Mouse (Mus musculus): ENCODE results near the gene Sipa1l1. TPM values are rescaled to one million over a fixed set of nuclear protein-coding genes. Genes with fewer than 3 reads are reported as not detected.

The Sipa1l1 gene
- total RNA-seq (2014; rRNA removed), result 22.9 and 24.3 TPM in 2 replicates
- 7.6 and 8.2 TPM in 2 replicates for polyA plus RNA-seq (2015; fragmentation: Nextera tagmentation; extraction: Ambion mirVana)

- no peaks in the 10 kb centered on the region for H3K27me3 ChIP-seq (ENCODE audit: insufficient read depth, low read length)
Measured at GRCm38 (mm10) chr12:82168820-82169533, at the start of gene Sipa1l1. TSS of gene Sipa1l1 (plus strand) at chr12:82169320.

DNA sequence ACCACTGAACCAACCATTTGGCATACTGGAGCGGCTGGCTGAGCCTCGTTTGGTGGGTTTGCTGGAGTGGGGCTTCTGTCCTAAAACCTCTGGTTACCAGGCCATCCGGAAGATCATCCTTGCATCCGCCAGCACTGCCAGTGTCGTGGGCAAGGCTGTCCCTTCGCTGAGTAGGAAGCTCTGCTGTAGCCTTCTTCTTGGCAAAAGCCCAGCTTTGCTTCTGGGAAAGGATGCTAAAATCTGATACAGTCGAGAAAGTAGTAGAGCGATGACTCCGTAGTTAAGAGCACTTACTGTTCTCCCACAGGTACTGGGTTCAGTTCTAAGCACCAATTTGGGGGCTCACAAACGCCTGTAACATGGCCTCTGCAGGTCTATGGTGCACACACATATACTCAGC lies 47.2 kb upstream of the Sipa1l1 start:
- H3K27me3 ChIP-seq (ENCODE audit: insufficient read depth, low read length), result no peaks in the 10 kb centered on the region
- DNase-seq (ENCODE audit: low spot score) (peak; percentile 29), ATAC-seq (no peak)
- H3K36me3 ChIP-seq (ENCODE audit: insufficient read depth, low read length), result no peaks in the 10 kb centered on the region
- no peaks in the 10 kb centered on the region for H3K9me3 ChIP-seq (ENCODE audit: low read length)
- TF ChIP-seq CTCF (IDR thresholded peaks at IDR 0.05; ENCODE audit: low read depth), result no peak
- no peak overlapping the region for H3K9ac ChIP-seq (replicated peaks; ENCODE audit: low read length)
- no peak overlapping the region for H3K4me2 ChIP-seq (ENCODE audit: low read depth, low read length)
- H3K27ac ChIP-seq, result no peak overlapping the region
- H3K4me3 ChIP-seq (ENCODE audit: low read length), result no peak overlapping the region
- H3K4me1 ChIP-seq (ENCODE audit: insufficient read depth, low read length), result no peaks in the 10 kb centered on the region
- WGBS, result 67% methylated on average over 10 of the region's 10 CpGs

More at GRCm38 (mm10) chr12:82168820-82169533, at the start of gene Sipa1l1:
- peak within 1 kb of the TSS; percentile 100 for H3K4me2 ChIP-seq (ENCODE audit: low read depth, low read length)
- peaks cover 17% of the 10 kb centered on the region for H3K4me1 ChIP-seq (ENCODE audit: insufficient read depth, low read length)
- H3K4me3 ChIP-seq (ENCODE audit: low read length), result peak within 1 kb of the TSS; percentile 82
- peak; percentile 47 for TF ChIP-seq CTCF (IDR thresholded peaks at IDR 0.05; ENCODE audit: low read depth)
- WGBS, result under 1% methylated on average over 41 of the region's 43 CpGs
- H3K27ac ChIP-seq, result peak within 1 kb of the TSS; percentile 90
- peak; percentile 96 for ATAC-seq
- H3K36me3 ChIP-seq (ENCODE audit: insufficient read depth, low read length), result no peaks in the 10 kb centered on the region
- H3K9ac ChIP-seq (replicated peaks; ENCODE audit: low read length), result peak within 1 kb of the TSS; percentile 89
- H3K9me3 ChIP-seq (ENCODE audit: low read length), result no peaks in the 10 kb centered on the region
- peak; percentile 98 for DNase-seq (ENCODE audit: low spot score)

DNA sequence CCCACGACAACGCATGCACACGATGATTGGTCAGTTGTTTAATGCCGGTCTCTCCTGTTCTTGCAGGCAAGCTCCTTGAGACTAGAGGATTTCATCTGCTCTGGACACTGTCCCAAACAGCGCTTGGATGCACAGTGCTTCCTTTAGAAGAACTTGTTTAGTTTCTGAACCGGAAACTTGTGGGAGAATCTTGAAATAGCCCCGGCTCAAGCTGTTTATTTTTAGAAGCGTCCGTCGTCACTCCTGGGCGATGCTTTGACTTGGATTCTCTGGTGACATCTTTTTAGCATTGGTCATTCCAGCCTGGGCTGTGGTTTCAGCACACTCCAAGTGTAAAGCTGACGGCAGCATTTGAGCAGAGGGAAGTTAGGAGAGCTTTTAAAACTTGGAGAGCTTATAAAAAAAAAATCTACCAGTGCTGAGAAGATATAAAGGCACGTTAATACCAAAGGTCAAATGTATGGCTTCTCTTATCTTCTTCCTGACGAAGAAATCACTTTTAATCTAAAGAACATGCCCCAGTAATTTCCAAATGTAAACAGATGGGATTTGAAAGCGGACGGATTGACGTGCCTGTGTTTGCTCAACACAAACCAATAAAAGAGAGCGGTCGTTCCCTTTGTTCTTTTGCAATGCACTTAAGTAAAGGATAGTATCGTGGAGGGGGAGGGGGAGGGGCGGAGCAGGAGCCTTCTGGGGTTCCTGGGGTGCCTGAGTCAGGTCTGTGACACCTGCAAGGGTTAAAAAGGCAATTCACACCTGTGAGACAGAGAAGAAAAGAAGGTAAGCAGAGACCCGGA lies 46.5 kb upstream of the Sipa1l1 start:
- no peak for DNase-seq (ENCODE audit: low spot score)
- no peak for TF ChIP-seq CTCF (IDR thresholded peaks at IDR 0.05; ENCODE audit: low read depth)
- no peaks in the 10 kb centered on the region for H3K27me3 ChIP-seq (ENCODE audit: insufficient read depth, low read length)
- no peak overlapping the region for H3K9ac ChIP-seq (replicated peaks; ENCODE audit: low read length)
- H3K4me2 ChIP-seq (ENCODE audit: low read depth, low read length), result peak overlapping the region; percentile 11; the same call in 1 of the 2 replicates
- 32% methylated on average over 22 of the region's 22 CpGs for WGBS
- no peak overlapping the region for H3K4me3 ChIP-seq (ENCODE audit: low read length)
- H3K27ac ChIP-seq, result no peak overlapping the region
- H3K36me3 ChIP-seq (ENCODE audit: insufficient read depth, low read length), result no peaks in the 10 kb centered on the region
- H3K4me1 ChIP-seq (ENCODE audit: insufficient read depth, low read length), result no peaks in the 10 kb centered on the region
- no peaks in the 10 kb centered on the region for H3K9me3 ChIP-seq (ENCODE audit: low read length)
- no peak for ATAC-seq

DNA sequence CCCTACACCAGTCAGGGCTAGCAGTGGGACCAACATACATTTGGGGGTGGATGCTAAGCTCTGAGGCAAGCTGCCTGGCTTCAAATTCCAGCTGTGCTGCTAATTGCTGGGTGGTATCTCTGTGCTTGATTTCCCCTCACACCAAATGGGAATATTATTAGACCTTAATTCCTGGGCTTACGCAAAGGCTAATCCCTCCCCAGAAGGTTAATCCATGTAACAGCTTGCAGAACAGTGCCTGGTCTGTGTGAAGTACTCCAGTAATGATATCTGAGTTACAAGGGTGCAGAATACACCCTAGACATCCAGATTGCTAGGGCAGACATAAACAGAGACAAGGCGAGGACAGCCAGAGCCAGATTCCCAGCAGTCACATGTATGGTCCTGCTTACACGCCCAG lies 42.3 kb upstream of the Sipa1l1 start:
- Histone ChIP-seq H3K4me2 (ENCODE audit: low read depth, low read length) (no peak overlapping the region), H3K4me3 (ENCODE audit: low read length) (no peak overlapping the region), H3K27me3 (ENCODE audit: insufficient read depth, low read length) (no peaks in the 10 kb centered on the region), H3K4me1 (ENCODE audit: insufficient read depth, low read length) (no peaks in the 10 kb centered on the region), H3K9ac (replicated peaks; ENCODE audit: low read length) (no peak overlapping the region), H3K36me3 (ENCODE audit: insufficient read depth, low read length) (no peaks in the 10 kb centered on the region), H3K9me3 (ENCODE audit: low read length) (no peaks in the 10 kb centered on the region), H3K27ac (no peak overlapping the region)
- DNase-seq (ENCODE audit: low spot score), result no peak
- TF ChIP-seq CTCF (IDR thresholded peaks at IDR 0.05; ENCODE audit: low read depth), result no peak
- no peak for ATAC-seq
- WGBS, result 72% methylated on average over 3 of the region's 3 CpGs

- Histone ChIP-seq H3K27me3 (ENCODE audit: insufficient read depth, low read length) (no peaks in the 10 kb centered on the region), H3K4me2 (ENCODE audit: low read depth, low read length) (no peak overlapping the region), H3K4me3 (ENCODE audit: low read length) (no peak overlapping the region), H3K9ac (replicated peaks; ENCODE audit: low read length) (no peak overlapping the region), H3K36me3 (ENCODE audit: insufficient read depth, low read length) (no peaks in the 10 kb centered on the region), H3K9me3 (ENCODE audit: low read length) (no peaks in the 10 kb centered on the region), H3K4me1 (ENCODE audit: insufficient read depth, low read length) (no peaks in the 10 kb centered on the region), H3K27ac (no peak overlapping the region)
- no peak for DNase-seq (ENCODE audit: low spot score)
- 87% methylated on average over 17 of the region's 17 CpGs for WGBS
- no peak for TF ChIP-seq CTCF (IDR thresholded peaks at IDR 0.05; ENCODE audit: low read depth)
- ATAC-seq, result no peak
Measured at GRCm38 (mm10) chr12:82139234-82140166, 29.6 kb upstream of the Sipa1l1 start.

DNA sequence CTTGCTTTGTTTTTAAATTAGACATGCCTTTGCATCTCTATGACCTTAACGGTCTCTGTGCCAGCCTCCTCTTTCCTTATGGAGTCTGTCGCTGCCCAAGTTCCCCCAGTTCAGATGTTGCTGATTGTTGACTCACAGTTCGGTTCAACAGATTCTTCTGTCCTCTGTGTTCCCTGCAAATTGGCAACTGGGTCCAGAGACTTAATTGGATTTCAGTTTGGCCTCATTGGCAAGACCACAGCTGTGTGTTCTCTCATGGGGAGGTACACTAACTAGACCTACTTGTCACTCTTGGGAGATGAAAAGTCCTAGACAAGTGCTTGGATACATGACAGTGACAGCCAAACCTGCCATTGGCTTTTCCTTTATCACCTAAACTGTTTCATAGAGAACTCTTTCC lies 25.7 kb upstream of the Sipa1l1 start:
- Histone ChIP-seq H3K27ac (no peak overlapping the region), H3K4me3 (ENCODE audit: low read length) (no peak overlapping the region), H3K9ac (replicated peaks; ENCODE audit: low read length) (no peak overlapping the region), H3K9me3 (ENCODE audit: low read length) (no peaks in the 10 kb centered on the region), H3K36me3 (ENCODE audit: insufficient read depth, low read length) (no peaks in the 10 kb centered on the region), H3K27me3 (ENCODE audit: insufficient read depth, low read length) (no peaks in the 10 kb centered on the region), H3K4me2 (ENCODE audit: low read depth, low read length) (no peak overlapping the region), H3K4me1 (ENCODE audit: insufficient read depth, low read length) (no peaks in the 10 kb centered on the region)
- ATAC-seq (no peak), DNase-seq (ENCODE audit: low spot score) (no peak)
- no peak for TF ChIP-seq CTCF (IDR thresholded peaks at IDR 0.05; ENCODE audit: low read depth)
- WGBS, result 82% methylated on average over 3 of the region's 3 CpGs

Data from hindbrain, postnatal 0 days (tissue).